Mouse (Mus musculus): Measurements from ENCODE around the gene Col6a1. TPM values are rescaled to one million over a fixed set of nuclear protein-coding genes. Genes with fewer than 3 reads are reported as not detected.

Gene Col6a1
- polyA plus RNA-seq, 1 experiment from 2014 or later: 327 TPM

GRCm38 (mm10) chr10:76714303-76714702 lies 11.7 kb downstream of the Col6a1 start:
- H3K9ac ChIP-seq (ENCODE audit: low read depth, low read length): no peak overlapping the region
- 82% methylated on average over 7 of the region's 7 CpGs for WGBS
- H3K4me1 ChIP-seq (ENCODE audit: control insufficient read depth, insufficient read depth, low read length): no peaks in the 10 kb centered on the region
- no peaks in the 10 kb centered on the region for H3K9me3 ChIP-seq (ENCODE audit: control insufficient read depth, low read length)
- no peak overlapping the region for H3K4me3 ChIP-seq (ENCODE audit: low read length)
- no peak overlapping the region for H3K27ac ChIP-seq (ENCODE audit: low read length)
- H3K36me3 ChIP-seq (ENCODE audit: control insufficient read depth, insufficient read depth, low read length): peaks cover 26% of the 10 kb centered on the region
- H3K4me2 ChIP-seq (ENCODE audit: low read depth, low read length): no peak overlapping the region
- no peaks in the 10 kb centered on the region for H3K27me3 ChIP-seq (replicated peaks; ENCODE audit: control insufficient read depth, insufficient read depth, low read length)
- ATAC-seq: no peak

- no peak overlapping the region for H3K4me2 ChIP-seq (ENCODE audit: low read depth, low read length)
- H3K27me3 ChIP-seq (replicated peaks; ENCODE audit: control insufficient read depth, insufficient read depth, low read length): no peaks in the 10 kb centered on the region
- no peak overlapping the region for H3K4me3 ChIP-seq (ENCODE audit: low read length)
- no peak overlapping the region for H3K9ac ChIP-seq (ENCODE audit: low read depth, low read length)
- no peak for ATAC-seq
- H3K4me1 ChIP-seq (ENCODE audit: control insufficient read depth, insufficient read depth, low read length): no peaks in the 10 kb centered on the region
- H3K36me3 ChIP-seq (ENCODE audit: control insufficient read depth, insufficient read depth, low read length): peaks cover 32% of the 10 kb centered on the region
- WGBS: 77% methylated on average over 3 of the region's 3 CpGs
- no peak overlapping the region for H3K27ac ChIP-seq (ENCODE audit: low read length)
- H3K9me3 ChIP-seq (ENCODE audit: control insufficient read depth, low read length): no peaks in the 10 kb centered on the region
These were observed 13.5 kb downstream of the Col6a1 start for GRCm38 (mm10) chr10:76712500-76712899.

- no peaks in the 10 kb centered on the region for H3K27me3 ChIP-seq (replicated peaks; ENCODE audit: control insufficient read depth, insufficient read depth, low read length)
- no peak overlapping the region for H3K9ac ChIP-seq (ENCODE audit: low read depth, low read length)
- no peaks in the 10 kb centered on the region for H3K4me1 ChIP-seq (ENCODE audit: control insufficient read depth, insufficient read depth, low read length)
- no peak for ATAC-seq
- no peak overlapping the region for H3K27ac ChIP-seq (ENCODE audit: low read length)
- peaks cover 32% of the 10 kb centered on the region for H3K36me3 ChIP-seq (ENCODE audit: control insufficient read depth, insufficient read depth, low read length)
- no peak overlapping the region for H3K4me2 ChIP-seq (ENCODE audit: low read depth, low read length)
- no peak overlapping the region for H3K4me3 ChIP-seq (ENCODE audit: low read length)
- H3K9me3 ChIP-seq (ENCODE audit: control insufficient read depth, low read length): no peaks in the 10 kb centered on the region
- 94% methylated on average over 16 of the region's 16 CpGs for WGBS
These were observed 14.6 kb downstream of the Col6a1 start for GRCm38 (mm10) chr10:76711331-76711730.

GRCm38 (mm10) chr10:76708465-76708864 lies 17.5 kb downstream of the Col6a1 start:
- no peaks in the 10 kb centered on the region for H3K4me1 ChIP-seq (ENCODE audit: control insufficient read depth, insufficient read depth, low read length)
- H3K4me3 ChIP-seq (ENCODE audit: low read length): no peak overlapping the region
- H3K4me2 ChIP-seq (ENCODE audit: low read depth, low read length): no peak overlapping the region
- no peak overlapping the region for H3K27ac ChIP-seq (ENCODE audit: low read length)
- H3K9me3 ChIP-seq (ENCODE audit: control insufficient read depth, low read length): peaks cover 3% of the 10 kb centered on the region; the same call in 1 of the 2 replicates
- H3K27me3 ChIP-seq (replicated peaks; ENCODE audit: control insufficient read depth, insufficient read depth, low read length): no peaks in the 10 kb centered on the region
- no peak overlapping the region for H3K9ac ChIP-seq (ENCODE audit: low read depth, low read length)
- peaks cover 29% of the 10 kb centered on the region for H3K36me3 ChIP-seq (ENCODE audit: control insufficient read depth, insufficient read depth, low read length)
- no peak for ATAC-seq
- 81% methylated on average over 3 of the region's 3 CpGs for WGBS

- 81% methylated on average over 1 of the region's 1 CpGs for WGBS
- Histone ChIP-seq H3K27me3 (replicated peaks; ENCODE audit: control insufficient read depth, insufficient read depth, low read length) (no peaks in the 10 kb centered on the region), H3K4me2 (ENCODE audit: low read depth, low read length) (no peak overlapping the region), H3K27ac (ENCODE audit: low read length) (no peak overlapping the region), H3K9ac (ENCODE audit: low read depth, low read length) (no peak overlapping the region), H3K9me3 (ENCODE audit: control insufficient read depth, low read length) (peaks cover 3% of the 10 kb centered on the region; the same call in 1 of the 2 replicates), H3K4me1 (ENCODE audit: control insufficient read depth, insufficient read depth, low read length) (no peaks in the 10 kb centered on the region), H3K36me3 (ENCODE audit: control insufficient read depth, insufficient read depth, low read length) (peaks cover 28% of the 10 kb centered on the region), H3K4me3 (ENCODE audit: low read length) (no peak overlapping the region)
- ATAC-seq: no peak
These were observed 18.4 kb downstream of the Col6a1 start for GRCm38 (mm10) chr10:76707584-76707983.

GRCm38 (mm10) chr10:76707001-76707400 lies 19.0 kb downstream of the Col6a1 start:
- Histone ChIP-seq H3K9me3 (ENCODE audit: control insufficient read depth, low read length) (peaks cover 3% of the 10 kb centered on the region; the same call in 1 of the 2 replicates), H3K27me3 (replicated peaks; ENCODE audit: control insufficient read depth, insufficient read depth, low read length) (no peaks in the 10 kb centered on the region), H3K36me3 (ENCODE audit: control insufficient read depth, insufficient read depth, low read length) (peaks cover 22% of the 10 kb centered on the region), H3K4me3 (ENCODE audit: low read length) (no peak overlapping the region), H3K9ac (ENCODE audit: low read depth, low read length) (no peak overlapping the region), H3K4me1 (ENCODE audit: control insufficient read depth, insufficient read depth, low read length) (no peaks in the 10 kb centered on the region), H3K4me2 (ENCODE audit: low read depth, low read length) (no peak overlapping the region), H3K27ac (ENCODE audit: low read length) (peak overlapping the region; percentile 23)
- WGBS: 73% methylated on average over 2 of the region's 2 CpGs
- no peak for ATAC-seq

GRCm38 (mm10) chr10:76704358-76704757 lies 21.6 kb downstream of the Col6a1 start:
- H3K9ac ChIP-seq (ENCODE audit: low read depth, low read length): no peak overlapping the region
- no peaks in the 10 kb centered on the region for H3K27me3 ChIP-seq (replicated peaks; ENCODE audit: control insufficient read depth, insufficient read depth, low read length)
- H3K4me1 ChIP-seq (ENCODE audit: control insufficient read depth, insufficient read depth, low read length): peaks cover 2% of the 10 kb centered on the region; the same call in 1 of the 2 replicates
- ATAC-seq: no peak
- 79% methylated on average over 3 of the region's 3 CpGs for WGBS
- peaks cover 3% of the 10 kb centered on the region; the same call in 1 of the 2 replicates for H3K9me3 ChIP-seq (ENCODE audit: control insufficient read depth, low read length)
- peaks cover 6% of the 10 kb centered on the region; the same call in 1 of the 2 replicates for H3K36me3 ChIP-seq (ENCODE audit: control insufficient read depth, insufficient read depth, low read length)
- no peak overlapping the region for H3K4me2 ChIP-seq (ENCODE audit: low read depth, low read length)
- no peak overlapping the region for H3K4me3 ChIP-seq (ENCODE audit: low read length)
- no peak overlapping the region for H3K27ac ChIP-seq (ENCODE audit: low read length)

- WGBS: 58% methylated on average over 2 of the region's 2 CpGs
- no peak for ATAC-seq
- H3K27ac ChIP-seq (ENCODE audit: low read length): no peak overlapping the region; the same call in 1 of the 2 replicates
These were observed 24.5 kb downstream of the Col6a1 start for GRCm38 (mm10) chr10:76701446-76701845.

GRCm38 (mm10) chr10:76699816-76700215 lies 26.2 kb downstream of the Col6a1 start:
- WGBS: 57% methylated on average over 7 of the region's 7 CpGs
- Histone ChIP-seq H3K27ac (ENCODE audit: low read length) (peak overlapping the region; percentile 43), H3K4me2 (ENCODE audit: low read depth, low read length) (no peak overlapping the region), H3K9ac (ENCODE audit: low read depth, low read length) (no peak overlapping the region), H3K4me1 (ENCODE audit: control insufficient read depth, insufficient read depth, low read length) (peaks cover 2% of the 10 kb centered on the region; the same call in 1 of the 2 replicates), H3K9me3 (ENCODE audit: control insufficient read depth, low read length) (peaks cover 3% of the 10 kb centered on the region; the same call in 1 of the 2 replicates), H3K36me3 (ENCODE audit: control insufficient read depth, insufficient read depth, low read length) (no peaks in the 10 kb centered on the region), H3K27me3 (replicated peaks; ENCODE audit: control insufficient read depth, insufficient read depth, low read length) (no peaks in the 10 kb centered on the region), H3K4me3 (ENCODE audit: low read length) (no peak overlapping the region)
- peak; percentile 42; the same call in 1 of the 2 replicates for ATAC-seq

More at GRCm38 (mm10) chr10:76701446-76701845, 24.5 kb downstream of the Col6a1 start:
- peaks cover 3% of the 10 kb centered on the region; the same call in 1 of the 2 replicates for H3K9me3 ChIP-seq (ENCODE audit: control insufficient read depth, low read length)
- H3K9ac ChIP-seq (ENCODE audit: low read depth, low read length): no peak overlapping the region
- H3K4me2 ChIP-seq (ENCODE audit: low read depth, low read length): no peak overlapping the region
- no peaks in the 10 kb centered on the region for H3K36me3 ChIP-seq (ENCODE audit: control insufficient read depth, insufficient read depth, low read length)
- H3K4me3 ChIP-seq (ENCODE audit: low read length): no peak overlapping the region
- peaks cover 2% of the 10 kb centered on the region; the same call in 1 of the 2 replicates for H3K4me1 ChIP-seq (ENCODE audit: control insufficient read depth, insufficient read depth, low read length)
- H3K27me3 ChIP-seq (replicated peaks; ENCODE audit: control insufficient read depth, insufficient read depth, low read length): no peaks in the 10 kb centered on the region

All from intestine, embryonic 16.5 days (tissue).